Mouse (Mus musculus) neutrophil, adult 59 days (primary cell): Measurements from ENCODE around the gene Ccnb1ip1. TPM values are rescaled to one million over a fixed set of nuclear protein-coding genes. Genes with fewer than 3 reads are reported as not detected.

Source experiments
- total RNA-seq, 2 experiments: library from RNA; stranded (reverse); gene quantifications; 1 replicate in 1 of 2; 2 replicates in 1 of 2; pipeline ENCODE4 v1.2.4; 2023

Ccnb1ip1 gene
- total RNA-seq = not detected

GRCm38 (mm10) chr14:50807487-50808072 is at the start of gene Ccnb1ip1, which contains the start of gene Parp2:
Gene Ccnb1ip1, minus strand, starts transcription at chr14:50807732.
Gene Parp2, plus strand, starts transcription at chr14:50807841.

GRCm38 (mm10) chr14:50785251-50785637 is 22.3 kb downstream of the Ccnb1ip1 start, which contains the start of gene Ttc5:
Gene Ttc5, minus strand, starts transcription at chr14:50785519.

GRCm38 (mm10) chr14:50744994-50745393 is 62.5 kb downstream of the Ccnb1ip1 start, which contains the start of gene Olfr749:
Gene Olfr749, minus strand, starts transcription at chr14:50745094.

Other genes starting within 250 kb of the Ccnb1ip1 start
- not detected for gene Olfr744, start 192.9 kb downstream of the Ccnb1ip1 start, total RNA-seq
- gene Olfr745, start 168.3 kb downstream of the Ccnb1ip1 start, total RNA-seq = not detected
- gene Olfr746, start 160.6 kb downstream of the Ccnb1ip1 start, total RNA-seq = not detected
- not detected for gene Olfr747, start 114.5 kb downstream of the Ccnb1ip1 start, total RNA-seq
- not detected for gene Olfr748, start 100.4 kb downstream of the Ccnb1ip1 start, total RNA-seq
- not detected for gene Olfr749, start 62.6 kb downstream of the Ccnb1ip1 start, total RNA-seq
- 10 to 100 TPM; 29.5 to 35.8 TPM for gene Ttc5, start 22.2 kb downstream of the Ccnb1ip1 start, total RNA-seq
- 10 to 100 TPM; 24.8 to 32.1 TPM for gene Parp2, start 109 bp upstream of the Ccnb1ip1 start, total RNA-seq
- gene Tep1, start 62.8 kb upstream of the Ccnb1ip1 start, total RNA-seq = 10 to 100 TPM; 44.4 to 66.7 TPM
- under 1 TPM in 1 of 2 experiments, not detected in 1; 0.33 TPM for gene Klhl33, start 89.8 kb upstream of the Ccnb1ip1 start, total RNA-seq
- gene Osgep, start 117.2 kb upstream of the Ccnb1ip1 start, total RNA-seq = 10 to 100 TPM; 19.2 to 25.5 TPM
- 10 to 100 TPM; 18.4 to 22.9 TPM for gene Apex1, start 117.2 kb upstream of the Ccnb1ip1 start, total RNA-seq
- 10 to 100 TPM; 54.5 to 86.3 TPM for gene Pip4p1, start 123.1 kb upstream of the Ccnb1ip1 start, total RNA-seq
- 10 to 100 TPM; 65.2 to 70.9 TPM for gene Pnp, start 123.3 kb upstream of the Ccnb1ip1 start, total RNA-seq
- gene Gm49342, start 136.8 kb upstream of the Ccnb1ip1 start, total RNA-seq = 10 to 100 TPM; 67.9 to 80.1 TPM
- gene Pnp2, start 148.3 kb upstream of the Ccnb1ip1 start, total RNA-seq = 1 to 10 TPM; 5.8 to 7.4 TPM
- gene Rnase10, start 200.0 kb upstream of the Ccnb1ip1 start, total RNA-seq = under 1 TPM in 1 of 2 experiments, not detected in 1; 0.22 TPM
- not detected for gene Rnase9, start 234.1 kb upstream of the Ccnb1ip1 start, total RNA-seq
- not detected for gene Rnase11, start 242.4 kb upstream of the Ccnb1ip1 start, total RNA-seq
- 1 to 10 TPM; 1.0 to 2.2 TPM for gene Rnase12, start 249.9 kb upstream of the Ccnb1ip1 start, total RNA-seq